Mouse (Mus musculus) E14TG2a.4 (cell line): Measurements from ENCODE around the gene Tet2.

ENCODE experiments used
- CTCF ChIP-seq: conservative IDR thresholded peaks from 2 replicates; pipeline ENCODE4 v1.5.1; 2014; ENCODE audit warnings: low read length
- NANOG ChIP-seq: IDR thresholded peaks from 2 replicates; pipeline ENCODE4 v1.6.1; 2014; ENCODE audit warnings: borderline replicate concordance, low read length, mixed read lengths
- POU5F1 ChIP-seq: IDR thresholded peaks from 2 replicates; pipeline ENCODE4 v1.6.1; 2014; ENCODE audit warnings: low read length, borderline replicate concordance

DNA sequence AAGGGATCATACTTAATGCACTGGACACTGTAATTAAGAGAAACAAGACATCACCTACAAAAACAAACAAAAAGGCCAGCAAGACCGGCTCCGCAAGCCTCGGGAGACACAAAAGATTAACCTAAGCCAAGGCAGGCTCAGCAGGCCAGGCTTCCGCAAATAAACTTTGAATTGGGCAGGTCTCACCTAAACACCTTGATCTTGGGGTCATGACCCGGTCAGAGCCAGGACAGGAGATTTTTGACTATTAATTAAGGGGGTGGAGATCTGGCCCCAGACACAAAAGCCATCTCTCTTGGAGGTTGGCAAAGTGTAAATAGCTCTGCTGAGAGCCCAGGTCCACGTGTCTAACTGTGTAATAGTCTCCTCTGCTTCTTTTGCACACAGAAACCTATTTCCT lies 10.9 kb downstream of the Tet2 start:
- TF ChIP-seq CTCF (no peak), NANOG (no peak), POU5F1 (no peak)
